Mouse (Mus musculus): ENCODE results near the gene Gm19426.

GRCm38 (mm10) chr2:84720718-84721117 lies 22.7 kb downstream of the Gm19426 start:
- TF ChIP-seq CTCF (conservative IDR thresholded peaks at IDR 0.05 in 1 of 2, IDR thresholded peaks at IDR 0.05 in 1 of 2; ENCODE audit: low read depth in 2 of 2, low read length in 2 of 2) (no peak), NRF1 (IDR thresholded peaks at IDR 0.05; ENCODE audit: low read depth, low read length) (no peak), HCFC1 (IDR thresholded peaks at IDR 0.05; ENCODE audit: low read depth, low read length) (no peak), ZNF384 (IDR thresholded peaks at IDR 0.05; ENCODE audit: low read depth, low read length) (peak; percentile 60), POLR2A (IDR thresholded peaks at IDR 0.05; ENCODE audit: low read depth, low read length) (no peak), MXI1 (IDR thresholded peaks at IDR 0.05; ENCODE audit: low read depth, low read length) (no peak)
